Mouse (Mus musculus) right cerebral cortex, adult 2 months (tissue): ENCODE results near the gene Wt1.

Source experiments
- DNase-seq, 2 experiments: peaks; one replicate each; pipeline ENCODE4 v3.0.0; 2021 to 2022; ENCODE audit warnings: low spot score in 2 of 2

The Wt1 gene

GRCm38 (mm10) chr2:105126279-105126678 lies at the start of gene Wt1:
Gene Wt1, plus strand, starts transcription at chr2:105126529.
- DNase-seq = no peak

GRCm38 (mm10) chr2:105077151-105077550 lies 49.2 kb upstream of the Wt1 start:
- DNase-seq = no peak

GRCm38 (mm10) chr2:105082256-105082790 lies 44.0 kb upstream of the Wt1 start:
- DNase-seq = no peak

GRCm38 (mm10) chr2:105084035-105084434 lies 42.3 kb upstream of the Wt1 start:
- no peak for DNase-seq

GRCm38 (mm10) chr2:105086081-105086480 lies 40.2 kb upstream of the Wt1 start:
- DNase-seq = no peak

- no peak for DNase-seq
Measured at GRCm38 (mm10) chr2:105088005-105088404, 38.3 kb upstream of the Wt1 start.

- no peak for DNase-seq
Measured at GRCm38 (mm10) chr2:105089083-105089482, 37.2 kb upstream of the Wt1 start.

- peak; percentile 7 to 22 for DNase-seq
Measured at GRCm38 (mm10) chr2:105089581-105090508, 36.5 kb upstream of the Wt1 start.

GRCm38 (mm10) chr2:105090991-105091390 lies 35.3 kb upstream of the Wt1 start:
- no peak for DNase-seq

GRCm38 (mm10) chr2:105091718-105092117 lies 34.6 kb upstream of the Wt1 start, which contains the start of gene Gm11060:
Gene Gm11060, plus strand, starts transcription at chr2:105092018.
- DNase-seq = no peak

- DNase-seq = no peak
Measured at GRCm38 (mm10) chr2:105097294-105097953, 28.9 kb upstream of the Wt1 start.

GRCm38 (mm10) chr2:105099410-105099809 lies 26.9 kb upstream of the Wt1 start:
- DNase-seq = no peak

GRCm38 (mm10) chr2:105100541-105100940 lies 25.8 kb upstream of the Wt1 start:
- DNase-seq = no peak

GRCm38 (mm10) chr2:105108703-105109158 lies 17.6 kb upstream of the Wt1 start:
- peak; percentile 48 to 74 for DNase-seq

GRCm38 (mm10) chr2:105114074-105114473 lies 12.3 kb upstream of the Wt1 start:
- DNase-seq = no peak

GRCm38 (mm10) chr2:105117669-105118068 lies 8.7 kb upstream of the Wt1 start:
- DNase-seq = no peak

- DNase-seq = no peak
Measured at GRCm38 (mm10) chr2:105122216-105122615, 4.1 kb upstream of the Wt1 start.

- DNase-seq = no peak
Measured at GRCm38 (mm10) chr2:105122886-105123285, 3.4 kb upstream of the Wt1 start.

- DNase-seq = no peak
Measured at GRCm38 (mm10) chr2:105123431-105123830, 2.9 kb upstream of the Wt1 start.

- no peak for DNase-seq
Measured at GRCm38 (mm10) chr2:105123881-105124280, 2.4 kb upstream of the Wt1 start.

GRCm38 (mm10) chr2:105124391-105124790 lies 1.9 kb upstream of the Wt1 start:
- DNase-seq = no peak

GRCm38 (mm10) chr2:105125205-105125604 lies 1.1 kb upstream of the Wt1 start:
- DNase-seq = no peak
